Mouse (Mus musculus) liver, postnatal 0 days (tissue): ENCODE data around the gene Vat1. TPM values are rescaled to one million over a fixed set of nuclear protein-coding genes. Genes with fewer than 3 reads are reported as not detected.

Experiments used
- ATAC-seq: fragments of 200-750 bp; cut with Nextera tagmentation; 2 replicates; pipeline ENCODE4 v1.8.0; 2017; ENCODE audit warnings: mild to moderate bottlenecking, moderate library complexity
- DNase-seq: peaks from one replicate; pipeline ENCODE4 v3.0.0-alpha.2; 2016
- H3K27ac ChIP-seq: fragments of 300-500 bp; sonication (generic); 2 replicates; pipeline ENCODE4 v1.5.1; 2014; ENCODE audit warnings: antibody characterized with exemption, moderate library complexity, mild to moderate bottlenecking, low read depth
- H3K27me3 ChIP-seq: fragments of 300-500 bp; sonication (generic); 2 replicates; pipeline ENCODE4 v1.6.1; 2014; ENCODE audit warnings: low read length, control low read depth, mixed read lengths; ENCODE audit not compliant: insufficient read depth
- H3K36me3 ChIP-seq: fragments of 300-500 bp; sonication (generic); replicated peaks from 2 replicates; pipeline ENCODE4 v1.6.1; 2014; ENCODE audit warnings: mild to moderate bottlenecking, control low read depth, low read length, moderate library complexity, mixed read lengths; ENCODE audit not compliant: insufficient read depth
- H3K4me1 ChIP-seq: fragments of 300-500 bp; sonication (generic); 2 replicates; pipeline ENCODE4 v1.6.1; 2014; ENCODE audit warnings: antibody characterized with exemption, mild to moderate bottlenecking, control low read depth; ENCODE audit not compliant: insufficient read depth
- H3K4me2 ChIP-seq: fragments of 300-500 bp; sonication (generic); 2 replicates; pipeline ENCODE4 v1.6.1; 2014; ENCODE audit warnings: low read depth, mild to moderate bottlenecking, low read length, moderate library complexity, mixed read lengths
- H3K4me3 ChIP-seq: fragments of 300-500 bp; sonication (generic); 2 replicates; pipeline ENCODE4 v1.5.1; 2014; ENCODE audit warnings: low read depth, low read length
- H3K9ac ChIP-seq: fragments of 300-500 bp; sonication (generic); replicated peaks from 2 replicates; pipeline ENCODE4 v1.6.1; 2014; ENCODE audit warnings: mild to moderate bottlenecking, moderate library complexity
- H3K9me3 ChIP-seq: fragments of 300-500 bp; sonication (generic); 2 replicates; pipeline ENCODE4 v1.6.1; 2016; ENCODE audit warnings: mild to moderate bottlenecking, control low read depth, low read length, mixed read lengths
- EP300 ChIP-seq: IDR thresholded peaks from 2 replicates; pipeline ENCODE4 v1.6.1; 2016; ENCODE audit warnings: antibody characterized with exemption, low read depth, mild to moderate bottlenecking
- WGBS: fragments of 180-500 bp; shearing (Covaris S2); extraction: QIAGEN DNeasy Blood & Tissue Kit; methylation state at CpG from one replicate; pipeline ENCODE4 v1.1.7; 2014; ENCODE audit not compliant: insufficient replicate concordance; 5-methylcytosine and 5-hydroxymethylcytosine counted together
- microRNA-seq: library from miRNA; unstranded; fragments of <30 nt; microRNA quantifications from one replicate; pipeline ENCODE4, GENCODE M21; 2016
- polyA plus RNA-seq: library from polyadenylated mRNA; unstranded; fragments of >200 nt; fragmentation: Nextera tagmentation; extraction: Ambion mirVana; gene quantifications from 2 replicates; pipeline ENCODE4 v1.2.1, GENCODE M21; 2015

Vat1 gene
- polyA plus RNA-seq, 1 experiment from 2014 or later = 8.4 TPM

DNA sequence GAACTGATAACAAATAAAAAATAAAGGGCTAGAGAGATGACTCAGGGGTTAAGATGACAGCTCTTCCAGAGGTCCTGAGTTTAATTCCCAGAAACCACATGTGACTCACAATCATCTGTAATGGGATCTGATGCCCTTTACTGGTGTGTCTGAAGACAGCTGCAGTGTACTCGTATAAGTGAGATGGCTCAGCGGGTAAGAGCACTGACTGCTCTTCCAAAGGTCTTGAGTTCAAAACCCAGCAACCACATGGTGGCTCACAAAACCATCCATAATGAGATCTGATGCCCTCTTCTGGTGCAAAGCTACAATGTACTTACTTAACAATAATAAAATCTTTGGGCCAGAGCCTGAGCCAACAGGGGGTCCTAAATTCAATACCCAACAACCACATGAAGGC, 50.7 kb downstream of the Vat1 start:
- Histone ChIP-seq H3K36me3 (peaks cover 22% of the 10 kb centered on the region), H3K4me2 (no peak overlapping the region), H3K27me3 (no peaks in the 10 kb centered on the region), H3K27ac (no peak overlapping the region), H3K4me1 (peaks cover 7% of the 10 kb centered on the region), H3K9ac (no peak overlapping the region), H3K9me3 (no peaks in the 10 kb centered on the region), H3K4me3 (no peak overlapping the region)
- DNase-seq = no peak
- TF ChIP-seq EP300 = no peak
- WGBS = 84% methylated on average over 2 of the region's 2 CpGs
- no peak for ATAC-seq

Small RNAs within 50 kb of the gene (microRNA-seq; reads per million reads assigned to microRNA genes)
- gene Mir6929 = not detected

Other genes with a start within 250 kb of the Vat1 start
- 4.2 and 5.0 TPM in 2 replicates for gene Ezh1, start 239.8 kb downstream of the Vat1 start, polyA plus RNA-seq
- 34.8 and 38.4 TPM in 2 replicates for gene Ramp2, start 220.2 kb downstream of the Vat1 start, polyA plus RNA-seq
- gene Vps25, start 212.5 kb downstream of the Vat1 start, polyA plus RNA-seq = 75.9 and 81.1 TPM in 2 replicates
- 1.6 and 2.2 TPM in 2 replicates for gene Wnk4, start 205.7 kb downstream of the Vat1 start, polyA plus RNA-seq
- gene Cntd1, start 187.2 kb downstream of the Vat1 start, polyA plus RNA-seq = 0.19 and 0.29 TPM in 2 replicates
- gene Coa3, start 187.1 kb downstream of the Vat1 start, polyA plus RNA-seq = 79.9 and 86.6 TPM in 2 replicates
- 65.1 and 72.3 TPM in 2 replicates for gene Becn1, start 163.9 kb downstream of the Vat1 start, polyA plus RNA-seq
- gene Psme3, start 150.0 kb downstream of the Vat1 start, polyA plus RNA-seq = 78.4 and 78.8 TPM in 2 replicates
- gene Aoc2, start 141.2 kb downstream of the Vat1 start, polyA plus RNA-seq = 0.44 and 0.60 TPM in 2 replicates
- 0.05 and 0.06 TPM in 2 replicates for gene Aoc3, start 135.6 kb downstream of the Vat1 start, polyA plus RNA-seq
- 97.9 and 206 TPM in 2 replicates for gene G6pc, start 98.7 kb downstream of the Vat1 start, polyA plus RNA-seq
- 23.7 and 24.2 TPM in 2 replicates for gene Aarsd1, start 48.6 kb downstream of the Vat1 start, polyA plus RNA-seq
- 0.49 and 1.5 TPM in 2 replicates for gene Gm27029, start 41.4 kb downstream of the Vat1 start, polyA plus RNA-seq
- gene Rundc1, start 41.1 kb downstream of the Vat1 start, polyA plus RNA-seq = 4.3 and 4.4 TPM in 2 replicates
- gene Ptges3l, start 40.9 kb downstream of the Vat1 start, polyA plus RNA-seq = 0.65 and 1.0 TPM in 2 replicates
- gene Rpl27, start 23.9 kb downstream of the Vat1 start, polyA plus RNA-seq = 205 and 213 TPM in 2 replicates
- gene Ifi35, start 17.8 kb downstream of the Vat1 start, polyA plus RNA-seq = 27.2 and 28.2 TPM in 2 replicates
- gene Rnd2, start 1.2 kb downstream of the Vat1 start, polyA plus RNA-seq = 1.9 and 2.0 TPM in 2 replicates
- 3.9 and 5.0 TPM in 2 replicates for gene Brca1, start 85.7 kb upstream of the Vat1 start, polyA plus RNA-seq
- gene Nbr1, start 85.9 kb upstream of the Vat1 start, polyA plus RNA-seq = 32.8 and 35.3 TPM in 2 replicates
- 10.8 and 11.2 TPM in 2 replicates for gene Tmem106a, start 116.0 kb upstream of the Vat1 start, polyA plus RNA-seq
- gene Gm11634, start 133.0 kb upstream of the Vat1 start, polyA plus RNA-seq = not detected in 2 replicates
- gene Rdm1, start 161.0 kb upstream of the Vat1 start, polyA plus RNA-seq = 7.4 and 8.4 TPM in 2 replicates
- 3.4 and 4.1 TPM in 2 replicates for gene Arl4d, start 199.3 kb upstream of the Vat1 start, polyA plus RNA-seq